Mouse (Mus musculus) kidney, adult 9 months (tissue): Measurements from ENCODE around the gene Lrfn2.

Experiments used
- DNase-seq: peaks from one replicate; pipeline ENCODE4 v3.0.0; 2022

Gene Lrfn2

DNA sequence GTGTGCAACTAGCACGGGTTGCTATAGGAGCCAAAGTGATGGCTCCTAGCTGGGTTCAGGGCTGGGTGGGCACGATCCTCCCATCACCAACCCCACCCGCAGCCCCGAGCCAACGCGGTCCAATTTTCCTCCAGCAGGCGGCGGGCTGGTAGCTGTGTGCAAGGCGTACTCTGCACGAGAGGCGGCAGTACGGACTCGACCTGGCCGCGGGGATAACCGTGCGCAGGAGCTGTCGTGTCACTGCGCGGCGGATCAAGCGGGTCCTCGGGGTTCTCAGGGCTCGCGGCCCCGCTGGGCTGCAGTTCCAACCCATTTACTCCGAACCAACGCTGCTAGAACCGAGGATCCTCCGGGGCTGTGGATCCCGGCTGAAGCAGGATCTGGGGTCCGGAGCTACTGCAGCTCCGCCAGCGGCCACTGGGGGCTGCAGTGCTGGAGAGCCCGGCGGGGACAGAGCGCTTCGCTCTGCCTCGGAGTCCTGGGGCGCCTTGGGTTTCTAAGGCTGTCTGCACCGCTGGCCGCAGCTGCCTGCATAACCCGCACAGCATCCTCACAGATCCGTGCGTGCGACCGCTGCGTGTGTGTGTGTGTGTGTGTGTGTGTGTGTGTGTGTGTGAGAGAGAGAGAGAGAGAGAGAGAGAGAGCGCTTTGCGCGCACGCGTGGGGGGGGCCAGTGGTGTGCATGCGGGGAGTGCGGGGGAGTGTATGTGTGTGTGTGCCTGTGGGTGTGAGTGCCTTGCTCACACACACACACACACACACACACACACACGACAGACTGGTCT, at the start of gene Lrfn2:
Gene Lrfn2, plus strand, starts transcription at position 759 of the 785 bp plus-strand sequence.
- peak; percentile 68 for DNase-seq

DNA sequence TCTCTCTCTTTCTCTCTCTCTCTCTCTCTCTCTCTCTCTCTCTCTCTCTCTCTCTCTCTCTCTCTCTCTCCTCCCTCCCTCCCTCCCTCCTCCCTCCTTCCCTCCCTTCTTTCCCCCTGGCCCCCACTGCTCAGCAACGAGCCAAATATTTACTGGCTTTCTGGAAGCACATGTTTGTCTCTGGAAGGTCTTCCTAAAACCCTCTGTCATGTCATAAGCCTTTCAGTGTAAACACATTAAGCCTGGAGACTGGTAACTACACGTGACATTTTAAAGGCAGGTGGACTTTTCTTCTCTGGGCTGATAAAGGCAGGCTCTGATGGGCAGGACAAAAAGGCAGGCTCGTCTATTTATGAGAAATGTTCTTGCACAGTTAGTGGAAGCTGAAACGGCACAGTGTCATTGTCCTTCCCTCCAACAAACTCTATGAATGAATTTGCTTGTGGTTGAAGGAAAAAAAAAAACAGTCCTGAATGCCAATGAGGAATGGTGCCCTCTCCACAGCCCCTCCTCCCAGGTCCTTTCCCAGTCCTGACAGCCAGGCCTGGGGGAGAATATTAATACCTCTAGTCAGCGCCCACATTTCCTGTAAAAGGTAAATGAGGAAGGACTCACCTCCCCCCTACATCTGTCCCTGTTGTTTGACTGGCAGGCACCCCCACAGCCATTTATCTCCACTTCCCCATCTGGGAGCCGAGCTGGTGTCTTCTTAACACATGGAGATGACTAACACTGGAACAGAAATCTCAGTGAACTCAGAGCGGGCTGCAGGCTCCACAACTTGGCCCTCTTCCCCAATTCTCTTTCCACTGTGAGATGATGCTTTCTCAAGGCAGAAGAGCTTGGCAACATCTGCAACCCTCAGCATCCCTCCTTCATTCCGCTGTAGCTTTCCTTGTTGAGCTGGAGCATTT, 44.5 kb upstream of the Lrfn2 start:
- no peak for DNase-seq

DNA sequence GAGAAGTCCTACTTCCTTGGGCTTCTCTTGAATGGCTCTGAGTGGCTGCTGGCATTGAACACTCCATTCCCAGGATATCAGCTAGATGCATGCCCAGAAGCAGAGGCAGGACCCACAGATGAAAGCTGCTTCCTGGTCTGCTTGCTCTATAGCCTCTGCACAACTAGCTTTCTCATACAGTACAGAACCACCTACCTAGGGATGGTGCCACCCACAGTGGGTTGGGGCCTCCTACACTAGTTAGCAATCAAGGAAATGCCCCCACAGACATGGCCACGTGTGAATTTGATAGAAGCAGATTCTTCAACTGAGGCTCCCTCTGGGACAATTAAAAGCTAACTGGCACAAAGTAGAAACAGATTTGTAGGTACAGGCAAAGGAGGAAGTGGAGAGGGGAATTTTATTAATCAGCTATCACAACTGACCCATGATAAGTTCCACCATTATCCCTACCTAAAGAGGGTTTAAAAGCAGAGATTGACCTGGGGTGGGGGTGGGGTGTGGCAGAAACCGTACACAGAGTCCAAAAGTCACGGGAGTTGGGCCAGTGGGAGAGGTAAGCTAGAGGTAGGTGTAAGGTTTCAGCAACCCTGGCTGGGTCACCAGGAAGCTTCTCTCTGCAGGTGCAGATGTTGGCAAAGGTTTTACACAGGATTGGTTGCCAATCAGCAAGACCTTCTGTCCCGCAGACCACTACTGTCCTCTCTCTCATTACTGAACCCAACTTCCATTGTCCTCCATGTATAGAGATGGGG, 26.7 kb upstream of the Lrfn2 start:
- DNase-seq, result no peak

DNA sequence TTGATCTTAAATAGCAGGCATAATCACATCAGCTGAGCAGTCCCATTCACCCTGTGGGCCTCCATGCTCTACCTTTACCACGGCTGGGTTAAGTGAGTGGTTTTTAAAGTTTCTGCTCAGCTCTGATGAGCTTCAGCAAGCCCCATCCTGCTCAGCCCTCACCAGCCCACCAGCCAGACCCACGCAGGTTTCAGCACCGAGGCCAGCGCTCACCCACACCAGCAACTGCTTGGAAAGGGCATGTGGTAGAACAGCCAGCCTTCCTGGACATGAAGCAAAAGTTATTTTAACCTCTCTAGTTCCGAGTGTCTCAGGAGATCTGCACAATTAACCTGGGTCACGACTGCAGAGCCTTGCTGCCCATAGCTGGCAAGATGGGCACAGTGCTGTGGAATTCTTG, 18.7 kb upstream of the Lrfn2 start:
- no peak for DNase-seq

DNA sequence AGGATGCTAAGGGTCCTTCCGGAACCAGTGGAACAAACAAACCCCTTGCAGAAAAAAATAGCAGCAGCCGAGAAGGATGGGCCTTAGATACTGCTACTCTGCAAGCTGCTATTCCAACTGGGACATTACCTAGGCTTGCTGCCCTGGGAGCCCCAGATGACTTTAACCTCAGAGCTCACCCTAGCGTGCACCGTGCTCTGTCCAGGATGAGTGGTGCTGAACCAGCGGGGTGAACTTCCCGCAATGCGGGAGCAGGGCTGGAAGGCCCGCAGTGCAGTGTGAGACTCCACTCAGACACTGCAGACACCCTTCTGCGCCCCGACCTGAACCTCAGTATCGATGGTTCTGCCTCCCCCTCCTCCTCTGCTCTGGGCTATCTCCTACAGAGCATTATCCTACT, 14.8 kb upstream of the Lrfn2 start:
- peak; percentile 11 for DNase-seq

DNA sequence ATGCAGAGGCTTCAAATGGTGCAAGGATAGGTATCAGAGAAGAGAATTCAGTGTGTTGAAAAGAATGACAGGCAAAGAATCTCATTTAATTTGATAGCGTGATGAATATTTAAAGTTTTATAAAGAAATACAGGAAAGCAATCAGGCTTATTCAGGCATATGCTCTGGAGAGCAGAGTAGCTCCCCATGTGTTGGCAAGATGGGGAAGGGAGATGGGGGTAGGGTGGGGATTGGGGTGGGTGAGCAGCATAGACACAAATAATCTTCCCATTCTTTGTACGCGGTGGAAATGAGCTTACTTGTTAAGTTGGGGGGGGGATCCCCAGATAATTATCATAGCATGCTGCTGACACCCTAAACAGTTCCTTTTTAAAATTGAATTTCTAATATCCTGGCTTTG, 13.7 kb upstream of the Lrfn2 start:
- no peak for DNase-seq

DNA sequence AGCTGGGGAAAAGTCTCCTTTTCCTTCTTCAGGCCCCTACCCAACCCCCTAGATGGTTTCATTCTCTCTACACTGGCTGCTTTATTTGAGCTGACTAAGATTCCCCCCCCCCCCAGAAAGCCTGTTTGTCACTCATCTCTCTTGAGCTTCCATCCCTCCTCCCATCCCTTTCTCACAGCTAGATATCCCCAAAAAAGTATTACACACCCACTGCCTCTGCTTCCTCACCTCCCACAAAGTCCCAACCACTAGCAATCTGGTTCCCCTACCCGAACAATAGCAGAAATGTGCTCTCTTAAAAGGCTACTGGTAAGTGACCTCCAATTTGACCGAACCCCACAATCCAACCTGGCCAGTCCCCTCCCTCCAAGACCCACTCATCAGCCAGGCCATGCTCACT, 9.3 kb upstream of the Lrfn2 start:
- no peak for DNase-seq

DNA sequence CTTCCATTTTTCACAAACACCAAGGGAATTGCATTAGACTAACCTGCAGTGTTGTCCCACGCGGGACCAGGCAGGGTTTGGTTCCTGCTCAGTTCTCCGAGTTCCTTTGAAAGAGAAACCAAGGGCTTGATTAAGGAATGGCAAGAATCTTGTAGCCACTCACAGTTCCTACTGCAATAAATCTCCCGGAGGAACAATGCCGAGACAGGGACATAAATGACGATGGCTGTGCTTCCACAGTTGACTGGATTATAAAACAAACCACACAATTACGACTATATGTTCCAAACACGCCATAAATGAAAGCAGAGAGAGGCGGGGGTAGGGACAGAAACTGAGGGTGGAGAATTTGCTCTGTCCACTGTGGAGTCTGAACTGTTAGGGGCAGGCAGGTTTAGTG, 6.8 kb upstream of the Lrfn2 start:
- DNase-seq, result peak; percentile 12

DNA sequence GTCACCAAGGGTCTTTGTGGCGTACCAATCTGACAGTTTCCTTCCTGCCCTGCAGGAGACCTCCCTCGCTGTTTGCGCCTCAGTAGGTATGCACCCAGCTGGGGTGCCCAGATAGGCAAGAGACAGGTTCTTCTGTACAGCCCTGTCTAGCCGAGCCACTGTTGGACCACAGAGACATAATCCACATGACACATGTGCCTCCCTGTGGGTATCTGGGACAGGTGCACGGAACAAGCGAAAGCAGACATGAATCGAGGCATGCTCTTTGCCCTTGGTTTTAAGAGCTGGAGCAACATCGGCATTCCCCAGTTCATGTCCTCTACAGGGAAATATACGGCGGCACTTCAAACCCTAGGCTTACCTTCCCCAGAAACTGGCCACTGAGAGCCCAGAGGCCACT, 1.2 kb upstream of the Lrfn2 start:
- DNase-seq, result no peak

DNA sequence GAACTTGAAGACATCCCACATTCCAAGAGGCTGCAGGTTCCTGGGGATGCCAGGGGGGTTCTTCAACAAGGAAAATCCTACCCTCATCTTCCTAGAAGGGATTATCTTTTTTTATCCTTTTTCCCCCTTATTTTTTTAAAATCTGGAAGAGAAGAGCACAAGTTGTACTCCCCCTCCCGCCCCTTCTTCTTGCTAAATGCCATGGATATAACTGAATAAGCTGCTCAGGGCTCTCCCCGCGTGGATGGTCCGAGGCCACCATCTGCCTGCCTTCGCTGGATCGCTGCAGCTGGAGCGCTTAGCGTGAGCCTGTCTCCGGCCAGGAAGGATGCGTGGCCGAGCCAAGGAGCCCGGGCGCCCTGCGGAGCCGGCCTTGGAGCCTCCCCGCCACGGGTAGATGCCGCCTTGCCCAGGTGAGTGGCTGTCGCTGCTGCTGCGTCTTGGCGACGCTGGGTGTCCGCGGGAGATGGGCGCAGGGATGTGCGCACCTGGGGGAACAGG, 277 bp downstream of the Lrfn2 start:
- DNase-seq, result no peak

DNA sequence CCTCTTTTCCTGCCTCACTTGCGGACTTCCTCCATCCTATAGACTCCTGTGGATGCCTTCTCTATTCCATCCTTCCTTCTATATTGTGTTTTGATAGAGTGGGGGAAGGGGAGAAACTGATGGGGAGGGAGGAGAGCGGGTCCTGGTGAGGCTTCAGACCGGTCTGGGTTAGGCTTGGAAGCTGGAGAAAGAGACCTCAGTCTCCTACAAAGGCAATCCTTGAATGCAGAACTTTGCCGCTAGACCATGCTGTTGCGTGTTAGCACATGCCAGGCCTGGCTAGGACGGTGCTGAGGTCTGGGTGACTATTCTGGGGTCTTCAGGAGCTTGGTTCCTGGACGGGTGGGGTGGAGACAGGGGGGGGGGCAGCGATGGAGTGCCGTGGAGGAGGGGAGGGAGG, 737 bp downstream of the Lrfn2 start:
- DNase-seq, result no peak

DNA sequence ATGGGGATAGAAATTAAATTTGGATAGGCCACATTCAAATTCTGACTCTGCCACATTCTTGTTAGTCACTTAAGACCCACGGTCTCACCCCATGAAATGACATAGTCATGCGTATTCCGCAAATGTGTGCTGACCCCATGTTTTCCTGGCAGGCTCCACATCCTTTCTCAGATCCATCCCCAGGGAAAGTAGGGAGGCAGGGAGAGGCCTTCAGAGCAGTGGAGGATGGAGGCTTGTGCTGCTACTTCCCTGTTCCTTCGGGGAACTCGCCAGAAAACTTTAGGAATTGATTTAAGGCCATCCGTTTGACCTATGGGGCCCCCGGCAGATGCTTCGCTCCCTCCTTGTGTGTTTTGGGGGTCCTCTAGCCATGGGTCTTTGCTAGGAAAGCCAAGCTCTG, 3.0 kb downstream of the Lrfn2 start:
- DNase-seq, result peak; percentile 25

DNA sequence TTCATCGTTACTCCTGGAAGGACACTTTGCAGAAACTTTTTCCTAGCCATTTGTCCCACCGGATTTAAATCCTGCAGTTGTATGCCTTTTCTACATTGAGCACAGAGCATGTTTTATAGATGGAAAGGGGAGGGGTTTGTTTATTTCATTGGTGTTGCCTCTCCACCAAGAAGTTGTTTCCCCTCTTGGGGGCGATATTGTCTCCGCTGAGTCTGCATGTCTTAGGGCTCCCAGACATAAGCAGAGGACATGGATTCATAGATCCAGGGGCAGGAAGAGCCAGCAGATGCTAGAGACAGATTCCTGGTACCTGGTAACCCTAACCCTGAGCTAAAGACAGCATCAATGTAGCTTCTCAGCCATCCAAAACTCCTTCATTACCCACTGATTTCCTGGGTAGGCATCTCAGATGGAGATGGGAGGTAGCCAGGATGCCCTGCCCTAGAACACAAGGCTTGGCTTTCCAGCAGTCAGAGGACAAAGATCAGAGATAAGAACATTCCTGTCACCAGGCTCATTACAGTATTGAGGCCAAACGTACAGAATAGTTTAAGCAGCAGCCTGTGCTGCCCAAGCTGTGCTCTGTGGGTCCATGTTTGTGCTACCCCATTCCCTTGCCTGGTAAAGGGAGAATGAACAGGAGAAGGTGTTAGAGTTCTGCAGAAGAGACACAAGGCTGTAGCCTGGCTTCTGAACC, 4.4 kb downstream of the Lrfn2 start:
- peak; percentile 19 for DNase-seq

DNA sequence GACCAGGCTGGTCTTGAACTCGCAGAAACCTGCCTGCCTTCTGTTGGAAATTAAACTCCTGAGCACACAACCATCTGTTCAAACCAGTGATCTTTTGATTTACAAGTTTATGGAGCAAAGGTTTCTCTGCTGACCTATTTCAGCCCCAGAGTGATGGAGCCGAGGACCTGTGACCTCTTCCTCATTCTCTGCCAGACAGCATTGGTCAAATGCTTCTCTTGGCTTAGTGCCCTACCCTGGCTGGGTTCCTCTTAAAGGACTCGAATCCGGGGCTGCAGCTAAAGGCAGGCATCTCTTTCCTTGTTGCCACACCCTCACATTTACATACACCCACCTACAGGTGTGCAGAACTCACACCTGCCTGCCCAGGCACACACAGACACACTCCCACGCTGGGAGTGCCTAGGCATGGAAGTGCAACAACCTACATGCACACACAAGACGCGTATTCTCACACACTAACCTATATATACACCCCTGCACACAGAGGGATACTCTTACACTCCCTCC, 6.6 kb downstream of the Lrfn2 start:
- DNase-seq, result peak; percentile 68

DNA sequence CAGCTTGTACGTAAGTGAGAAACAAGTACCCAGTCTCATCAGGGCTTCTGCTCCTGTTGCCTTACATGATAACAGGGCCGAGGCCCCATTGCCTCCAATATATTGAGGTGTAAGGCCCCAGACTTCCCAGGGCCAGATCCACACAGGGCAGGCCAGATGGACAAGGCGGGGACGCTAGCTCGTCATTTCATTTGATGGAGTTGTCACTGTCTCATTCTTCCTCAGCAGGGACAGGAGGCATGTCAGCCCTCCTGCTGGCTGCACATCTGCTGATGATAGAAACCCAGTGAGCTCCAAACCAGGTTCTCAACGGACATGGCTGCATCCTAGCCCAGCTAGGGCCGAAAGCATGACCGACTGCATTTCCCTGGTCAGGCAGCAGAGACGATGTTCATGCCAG, 14.1 kb downstream of the Lrfn2 start:
- DNase-seq, result no peak

DNA sequence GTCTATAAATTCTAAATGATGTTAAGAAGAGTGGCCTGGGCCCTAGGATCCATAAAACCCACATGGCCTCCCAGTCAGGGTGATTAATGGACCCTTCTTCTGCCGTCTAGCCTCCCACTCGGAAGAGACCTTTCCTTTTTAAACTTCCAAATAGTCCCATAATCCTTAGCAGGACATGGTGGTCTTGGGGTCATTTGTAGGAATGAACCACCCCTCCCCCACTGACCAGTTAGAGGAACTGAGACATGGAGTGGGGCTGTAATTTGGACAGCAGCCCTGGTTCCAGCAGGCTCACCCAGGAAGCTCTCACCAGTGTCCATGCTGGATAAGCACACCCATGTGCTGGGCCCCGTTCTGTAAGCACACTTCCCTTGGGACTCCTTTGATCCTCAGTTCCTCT, 14.6 kb downstream of the Lrfn2 start:
- no peak for DNase-seq

DNA sequence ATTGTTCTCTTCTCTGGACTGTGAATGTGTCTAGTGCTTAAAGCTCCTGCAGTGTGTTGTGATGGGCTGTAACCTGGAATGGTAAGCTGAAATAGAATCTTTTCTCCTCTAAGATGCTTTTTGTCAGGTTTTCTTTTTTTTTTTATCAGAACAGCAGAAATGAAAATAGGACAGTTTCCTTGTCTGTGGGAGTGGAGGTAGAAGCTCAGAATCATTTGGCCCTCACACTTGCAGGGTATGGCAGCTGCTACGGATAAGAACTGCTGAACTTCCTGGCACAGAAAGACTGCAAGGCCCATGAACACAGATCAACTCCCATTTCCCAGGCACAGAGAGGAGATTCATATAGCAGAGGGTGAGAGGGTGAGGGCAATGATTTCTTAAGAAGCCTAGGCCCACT, 19.1 kb downstream of the Lrfn2 start:
- DNase-seq, result no peak

DNA sequence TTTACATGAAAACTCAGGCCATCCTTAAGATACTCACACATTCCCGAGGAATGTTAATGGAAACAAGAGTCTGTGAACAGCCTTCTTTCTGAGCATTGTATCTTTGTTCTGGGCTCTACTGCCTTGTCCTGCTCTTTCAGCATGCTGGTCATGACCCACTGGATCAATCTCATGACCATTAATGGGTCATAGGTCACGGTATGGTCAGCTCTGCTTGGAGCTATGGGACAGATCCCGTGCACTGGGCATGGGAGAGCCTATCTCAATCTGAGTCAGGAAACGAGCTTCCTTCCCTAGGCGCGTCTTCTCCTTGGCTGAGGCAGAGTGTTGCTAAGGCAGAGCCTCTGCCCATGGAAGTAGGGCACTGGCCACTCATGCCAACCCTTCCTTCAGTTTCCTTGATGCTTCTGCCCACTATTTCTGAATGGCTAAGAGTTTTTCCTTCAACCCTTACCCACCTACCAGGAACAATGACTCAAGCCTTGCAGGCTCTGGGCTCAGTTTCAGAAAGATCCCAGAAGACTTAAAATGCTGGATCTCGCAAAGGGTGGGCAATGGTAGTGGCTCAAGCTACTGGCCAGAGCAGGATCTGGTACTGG, 24.0 kb downstream of the Lrfn2 start:
- DNase-seq, result no peak

DNA sequence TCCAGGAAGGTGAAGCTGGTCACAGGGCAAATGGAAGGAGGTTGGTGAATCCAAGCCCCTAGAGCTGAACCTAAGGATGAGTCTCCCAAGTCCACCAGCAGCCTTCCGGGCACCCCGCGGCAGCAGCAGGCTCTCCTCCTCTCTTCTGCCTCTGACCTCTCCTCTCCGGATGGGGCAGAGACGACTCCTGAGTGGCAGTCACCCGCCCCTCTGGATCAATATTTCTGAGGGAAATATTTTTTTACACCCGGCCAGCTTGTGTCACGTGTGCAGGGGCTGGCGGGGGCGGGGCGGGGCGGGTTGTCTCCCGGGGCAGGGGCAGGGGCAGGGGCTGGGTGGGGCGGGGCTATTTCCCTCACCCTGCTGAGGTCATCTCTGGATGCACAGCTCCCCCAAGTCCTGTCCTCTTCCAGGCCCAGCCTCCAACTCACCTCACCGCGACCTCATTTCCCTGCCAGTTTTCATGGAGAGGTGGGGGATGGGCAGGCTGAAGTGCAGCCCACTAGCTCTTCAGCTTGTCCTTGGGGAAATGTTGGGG, 28.1 kb downstream of the Lrfn2 start:
- peak; percentile 35 for DNase-seq

DNA sequence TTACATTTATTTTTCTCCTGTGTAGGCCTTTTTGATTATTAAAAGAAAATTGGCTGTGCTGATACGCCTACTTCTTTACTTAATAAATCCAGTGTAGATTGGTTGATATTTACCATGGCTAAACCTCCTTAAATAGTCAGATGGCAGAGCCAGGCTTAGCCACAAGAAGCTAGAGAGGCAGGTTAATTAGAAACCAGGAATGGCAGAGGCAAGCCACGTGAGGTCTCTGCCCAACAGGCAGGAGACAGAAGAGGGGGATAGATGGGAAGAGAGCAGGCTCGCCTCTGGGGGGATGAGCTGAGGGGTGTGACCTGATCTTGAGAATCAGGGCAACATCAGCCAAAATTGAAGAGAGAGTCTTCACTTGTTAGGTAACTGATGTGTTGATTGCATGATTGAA, 30.5 kb downstream of the Lrfn2 start:
- DNase-seq, result peak; percentile 48

DNA sequence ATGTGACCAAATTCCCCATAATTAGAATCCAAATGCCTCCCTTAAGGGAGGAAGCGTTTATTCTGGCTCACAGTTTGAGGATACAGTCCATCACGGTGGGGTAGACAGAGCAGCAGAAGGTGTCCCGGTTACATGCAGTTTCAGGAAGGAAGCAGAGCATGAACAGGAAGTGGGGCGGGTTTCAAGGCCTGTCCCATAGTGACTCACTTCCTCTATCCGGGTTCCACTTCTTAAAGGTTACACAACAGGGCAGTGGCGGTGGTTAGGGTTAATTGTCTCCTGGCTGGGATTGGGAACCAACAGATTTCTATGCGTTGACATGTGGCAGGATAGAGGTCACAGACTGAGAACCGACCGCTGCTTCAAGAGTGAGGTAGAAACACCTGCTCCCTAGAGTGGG, 31.6 kb downstream of the Lrfn2 start:
- no peak for DNase-seq

DNA sequence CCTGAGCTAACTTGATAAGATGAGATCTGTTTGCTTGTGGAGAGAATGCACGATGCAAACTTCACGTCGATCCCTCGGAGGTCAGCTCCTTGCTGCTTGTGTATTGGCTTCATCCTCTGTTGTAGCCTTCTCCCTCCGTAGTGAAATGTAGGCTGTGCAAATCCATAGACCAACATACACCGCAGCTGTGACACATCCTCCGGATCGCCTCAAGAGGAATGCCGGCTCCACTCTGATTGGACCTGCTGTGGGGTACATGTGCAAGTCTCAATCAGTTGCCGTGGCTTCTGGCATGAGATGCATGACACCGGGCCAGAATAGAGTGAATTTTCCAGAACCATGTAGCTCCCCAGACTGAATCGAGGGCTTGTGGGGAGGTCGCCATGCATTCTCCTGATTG, 36.1 kb downstream of the Lrfn2 start:
- no peak for DNase-seq
